Mouse (Mus musculus) kidney, adult 2 months (tissue): ENCODE data around the gene B3gntl1. TPM values are rescaled to one million over a fixed set of nuclear protein-coding genes. Genes with fewer than 3 reads are reported as not detected.

Experiments
- DNase-seq: peaks from one replicate; pipeline ENCODE4 v3.0.0; 2021
- H3K27ac ChIP-seq: fragments of 200-500 bp; 2 replicates; pipeline ENCODE4 v1.5.1; 2012; ENCODE audit warnings: low read depth, low read length, control low read depth, inconsistent platforms; ENCODE audit not compliant: insufficient read depth
- H3K27me3 ChIP-seq: fragments of 200-500 bp; replicated peaks from 2 replicates; pipeline ENCODE4 v1.6.1; 2012; ENCODE audit warnings: mild to moderate bottlenecking, moderate library complexity, low read length, inconsistent platforms; ENCODE audit not compliant: control insufficient read depth, insufficient read depth
- H3K36me3 ChIP-seq: fragments of 200-500 bp; 2 replicates; pipeline ENCODE4 v1.6.1; 2012; ENCODE audit warnings: mild to moderate bottlenecking, moderate library complexity, low read length, inconsistent platforms; ENCODE audit not compliant: control insufficient read depth, insufficient read depth
- H3K4me1 ChIP-seq: fragments of 200-500 bp; 2 replicates; pipeline ENCODE4 v1.6.1; 2011; ENCODE audit warnings: low read length; ENCODE audit not compliant: control insufficient read depth, insufficient read depth
- H3K4me3 ChIP-seq: fragments of 200-500 bp; 2 replicates; pipeline ENCODE4 v1.5.1; 2011; ENCODE audit warnings: mild to moderate bottlenecking, low read depth, low read length, control low read depth; ENCODE audit not compliant: insufficient read depth
- CTCF ChIP-seq: fragments of 200-500 bp; conservative IDR thresholded peaks from 2 replicates; pipeline ENCODE4 v1.5.1; 2011; ENCODE audit warnings: low read depth, mild to moderate bottlenecking, control low read depth, low read length, moderate library complexity, mixed read lengths; ENCODE audit not compliant: insufficient read depth, insufficient read length
- POLR2A ChIP-seq: fragments of 200-500 bp; IDR thresholded peaks from one replicate; pipeline ENCODE4 v1.6.1; 2011; ENCODE audit warnings: low read depth, low read length, control low read depth
- WGBS: fragments of 180-500 bp; shearing (Covaris S2); methylation state at CpG from one replicate; pipeline ENCODE4 v1.1.7; 2018; 5-methylcytosine and 5-hydroxymethylcytosine counted together
- polyA plus RNA-seq: library from polyadenylated mRNA; depleted of rRNA; stranded (reverse); fragments of >200 nt; gene quantifications from 2 replicates; pipeline ENCODE4 v1.2.3, GENCODE M21; 2012

The B3gntl1 gene
- polyA plus RNA-seq, 1 experiment, result 4.9 TPM

GRCm38 (mm10) chr11:121698381-121698955, 25.5 kb upstream of the B3gntl1 start:
- Histone ChIP-seq H3K36me3 (no peaks in the 10 kb centered on the region), H3K27ac (peak overlapping the region; percentile 31; the same call in 1 of the 2 replicates)
- DNase-seq, result peak; percentile 78

GRCm38 (mm10) chr11:121697271-121697670, 24.3 kb upstream of the B3gntl1 start:
- DNase-seq, result no peak
- H3K4me1 ChIP-seq, result peaks cover 7% of the 10 kb centered on the region; the same call in 1 of the 2 replicates
- TF ChIP-seq POLR2A (no peak), CTCF (no peak)
- no peak overlapping the region for H3K4me3 ChIP-seq
- no peaks in the 10 kb centered on the region for H3K27me3 ChIP-seq
- no peaks in the 10 kb centered on the region for H3K36me3 ChIP-seq
- no peak overlapping the region for H3K27ac ChIP-seq
- 86% methylated on average over 4 of the region's 4 CpGs for WGBS

More at GRCm38 (mm10) chr11:121698381-121698955, 25.5 kb upstream of the B3gntl1 start:
- Histone ChIP-seq H3K4me1 (peaks cover 7% of the 10 kb centered on the region; the same call in 1 of the 2 replicates), H3K27me3 (no peaks in the 10 kb centered on the region), H3K4me3 (no peak overlapping the region)
- TF ChIP-seq CTCF, result no peak
- TF ChIP-seq POLR2A, result no peak
- WGBS, result 60% methylated on average over 5 of the region's 5 CpGs

- 94% methylated on average over 5 of the region's 5 CpGs for WGBS
- peaks cover 4% of the 10 kb centered on the region; the same call in 1 of the 2 replicates for H3K4me1 ChIP-seq
- no peak for DNase-seq
- no peak for TF ChIP-seq CTCF
- no peak for TF ChIP-seq POLR2A
- no peaks in the 10 kb centered on the region for H3K27me3 ChIP-seq
- no peak overlapping the region for H3K4me3 ChIP-seq
- no peaks in the 10 kb centered on the region for H3K36me3 ChIP-seq
- H3K27ac ChIP-seq, result no peak overlapping the region
Measured at GRCm38 (mm10) chr11:121695304-121696064, 22.5 kb upstream of the B3gntl1 start.

GRCm38 (mm10) chr11:121688024-121688423, 15.1 kb upstream of the B3gntl1 start:
- no peak overlapping the region for H3K27ac ChIP-seq
- TF ChIP-seq POLR2A, result no peak
- no peak for TF ChIP-seq CTCF
- H3K4me3 ChIP-seq, result no peak overlapping the region
- 83% methylated on average over 2 of the region's 2 CpGs for WGBS
- no peaks in the 10 kb centered on the region for H3K27me3 ChIP-seq
- no peak for DNase-seq
- H3K4me1 ChIP-seq, result 0 out of 2 replicates have a peak, but pooled peaks cover 3% of the 10 kb centered on the region
- H3K36me3 ChIP-seq, result no peaks in the 10 kb centered on the region

- peak; percentile 83 for DNase-seq
- 0 out of 2 replicates have a peak, but pooled peaks cover 3% of the 10 kb centered on the region for H3K4me1 ChIP-seq
- WGBS, result 55% methylated on average over 5 of the region's 5 CpGs
- peak overlapping the region; percentile 64 for H3K27ac ChIP-seq
- no peaks in the 10 kb centered on the region for H3K36me3 ChIP-seq
- no peak overlapping the region for H3K4me3 ChIP-seq
- H3K27me3 ChIP-seq, result no peaks in the 10 kb centered on the region
- no peak for TF ChIP-seq POLR2A
- no peak for TF ChIP-seq CTCF
Measured at GRCm38 (mm10) chr11:121686674-121687073, 13.7 kb upstream of the B3gntl1 start.

GRCm38 (mm10) chr11:121686091-121686490, 13.1 kb upstream of the B3gntl1 start:
- Histone ChIP-seq H3K27ac (peak overlapping the region; percentile 64), H3K36me3 (no peaks in the 10 kb centered on the region), H3K4me3 (no peak overlapping the region), H3K27me3 (no peaks in the 10 kb centered on the region), H3K4me1 (0 out of 2 replicates have a peak, but pooled peaks cover 3% of the 10 kb centered on the region)
- WGBS, result 58% methylated on average over 4 of the region's 4 CpGs
- TF ChIP-seq CTCF (no peak), POLR2A (no peak)
- no peak for DNase-seq

GRCm38 (mm10) chr11:121685491-121686001, 12.6 kb upstream of the B3gntl1 start:
- Histone ChIP-seq H3K27me3 (no peaks in the 10 kb centered on the region), H3K36me3 (no peaks in the 10 kb centered on the region), H3K27ac (peak overlapping the region; percentile 64), H3K4me1 (0 out of 2 replicates have a peak, but pooled peaks cover 3% of the 10 kb centered on the region), H3K4me3 (no peak overlapping the region)
- WGBS, result 56% methylated on average over 6 of the region's 6 CpGs
- DNase-seq, result peak; percentile 65
- no peak for TF ChIP-seq CTCF
- TF ChIP-seq POLR2A, result no peak
